Mouse (Mus musculus): ENCODE measurements around the gene Rptor. TPM values are rescaled to one million over a fixed set of nuclear protein-coding genes. Genes with fewer than 3 reads are reported as not detected.
"Not testable (repeated sequence)": the region's sequence is repeated elsewhere in the genome, so short reads cannot be mapped to it uniquely, and the experiment has no call there.

Gene Rptor
- total RNA-seq, 2 experiments from 2014 or later = 64.2 to 70.0 TPM

DNA sequence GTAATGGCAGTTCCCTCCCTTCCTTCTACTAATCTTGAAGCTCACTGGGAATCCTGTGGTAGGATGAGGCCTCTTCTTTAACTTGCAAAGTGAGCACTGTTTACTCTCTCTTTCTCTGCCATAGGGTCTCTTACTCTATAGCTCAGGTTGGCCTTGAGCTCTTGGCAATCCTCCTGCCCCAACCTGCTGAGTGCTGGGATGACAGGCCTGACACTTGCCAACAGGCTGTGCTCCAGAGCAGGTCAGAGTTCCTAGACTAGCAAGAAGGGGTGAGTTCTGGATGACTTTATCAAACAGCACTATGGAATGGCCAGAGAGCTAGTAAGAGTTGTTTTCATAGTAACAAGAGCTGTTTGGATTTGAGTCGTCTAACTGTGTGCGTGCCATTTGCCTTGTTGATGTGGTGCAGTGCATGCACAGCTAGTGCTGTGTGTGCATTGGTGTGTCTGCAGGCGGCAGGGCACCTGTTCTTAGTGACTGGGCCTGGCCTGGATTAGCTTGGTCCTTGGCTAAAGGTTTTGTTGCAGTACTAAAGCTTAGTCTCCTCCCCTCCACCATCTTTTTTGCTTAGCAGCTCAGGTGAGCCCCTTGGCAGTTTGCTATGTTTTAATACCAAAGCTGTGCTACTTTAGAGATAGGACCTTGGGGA is 28.6 kb downstream of the Rptor start:
- no peak for TF ChIP-seq CTCF (IDR thresholded peaks at IDR 0.05)
- no peak for DNase-seq (ENCODE audit: extremely low spot score in 1 of 2, low spot score in 2 of 2)
- no peak overlapping the region for H3K4me3 ChIP-seq
- no peak overlapping the region for H3K27ac ChIP-seq
- intact Hi-C loops (cut with DNase I) = no loop called here

DNA sequence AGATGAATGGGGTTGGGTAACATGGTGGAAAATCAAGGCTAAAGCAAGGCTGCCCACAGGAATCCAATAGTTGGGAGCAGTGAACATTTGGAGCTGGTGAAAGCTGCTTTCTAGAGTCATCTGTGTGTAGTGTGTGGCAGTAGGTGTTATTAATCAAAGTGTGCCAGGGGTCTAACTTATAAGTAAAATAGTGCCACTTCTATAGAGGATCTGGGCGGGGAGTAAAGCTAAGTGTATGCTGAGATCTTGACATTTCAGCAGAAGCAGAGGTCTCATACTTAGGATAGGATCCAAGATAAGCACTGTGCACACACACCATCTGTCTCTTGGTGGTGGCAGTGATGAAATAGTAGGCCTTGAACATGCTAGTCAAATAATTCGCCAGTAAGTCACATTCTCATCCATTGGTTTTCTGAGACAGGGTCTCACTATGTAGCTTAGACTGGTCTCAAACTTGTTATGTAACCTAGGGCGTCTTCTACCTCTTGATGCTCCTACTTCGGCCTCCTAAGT is 33.7 kb downstream of the Rptor start:
- no peak for DNase-seq (ENCODE audit: extremely low spot score in 1 of 2, low spot score in 2 of 2)
- H3K27ac ChIP-seq = no peak overlapping the region
- no peak overlapping the region for H3K4me3 ChIP-seq
- intact Hi-C loops (cut with DNase I) = no loop called here
- TF ChIP-seq CTCF (IDR thresholded peaks at IDR 0.05) = no peak

DNA sequence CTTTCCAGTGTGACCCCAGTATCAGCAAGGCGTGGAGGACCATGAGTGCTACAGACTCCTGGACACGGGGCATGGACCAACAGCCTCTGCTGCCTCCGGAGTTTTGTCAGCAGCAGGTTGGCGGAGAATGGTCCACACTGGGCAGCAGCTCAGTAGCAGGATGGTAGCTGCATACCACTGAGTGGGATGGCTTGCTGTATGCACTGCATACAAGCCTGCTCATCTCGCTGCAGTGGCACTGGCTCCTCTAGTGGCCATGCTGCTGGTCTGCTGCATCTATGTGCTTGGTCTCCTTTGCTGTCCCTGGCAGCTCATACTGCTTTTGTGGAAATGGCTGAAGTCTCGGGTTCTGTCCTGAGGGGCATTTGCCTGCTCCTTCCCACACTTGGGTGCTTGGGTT is 34.8 kb downstream of the Rptor start:
- intact Hi-C loops (cut with DNase I) = no loop called here
- no peak for DNase-seq (ENCODE audit: extremely low spot score in 1 of 2, low spot score in 2 of 2)
- H3K4me3 ChIP-seq = no peak overlapping the region
- no peak overlapping the region for H3K27ac ChIP-seq
- TF ChIP-seq CTCF (IDR thresholded peaks at IDR 0.05) = peak; percentile 45

DNA sequence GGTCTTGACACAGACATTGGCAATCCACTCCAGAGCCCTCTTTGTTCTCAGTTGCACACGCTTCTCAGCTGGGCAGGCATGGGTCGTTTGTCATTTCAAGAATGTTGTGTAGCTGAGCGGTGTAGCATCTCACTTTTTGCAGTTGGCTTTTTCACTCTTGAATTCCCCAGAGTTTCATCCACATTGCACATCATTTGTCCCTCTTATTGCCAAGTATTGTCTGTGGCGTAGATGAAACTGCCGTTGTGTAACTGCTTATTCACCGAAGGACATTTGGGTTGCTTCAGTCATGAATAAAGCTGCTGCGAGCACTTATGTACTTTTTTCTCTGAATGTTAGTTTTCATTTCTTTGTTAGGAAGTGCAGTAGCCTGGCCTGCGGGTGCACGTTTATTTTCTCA is 37.8 kb downstream of the Rptor start:
- no peak for TF ChIP-seq CTCF (IDR thresholded peaks at IDR 0.05)
- Histone ChIP-seq H3K27ac (no peak overlapping the region), H3K4me3 (no peak overlapping the region)
- DNase-seq (ENCODE audit: extremely low spot score in 1 of 2, low spot score in 2 of 2) = no peak
- intact Hi-C loops (cut with DNase I) = no loop called here

DNA sequence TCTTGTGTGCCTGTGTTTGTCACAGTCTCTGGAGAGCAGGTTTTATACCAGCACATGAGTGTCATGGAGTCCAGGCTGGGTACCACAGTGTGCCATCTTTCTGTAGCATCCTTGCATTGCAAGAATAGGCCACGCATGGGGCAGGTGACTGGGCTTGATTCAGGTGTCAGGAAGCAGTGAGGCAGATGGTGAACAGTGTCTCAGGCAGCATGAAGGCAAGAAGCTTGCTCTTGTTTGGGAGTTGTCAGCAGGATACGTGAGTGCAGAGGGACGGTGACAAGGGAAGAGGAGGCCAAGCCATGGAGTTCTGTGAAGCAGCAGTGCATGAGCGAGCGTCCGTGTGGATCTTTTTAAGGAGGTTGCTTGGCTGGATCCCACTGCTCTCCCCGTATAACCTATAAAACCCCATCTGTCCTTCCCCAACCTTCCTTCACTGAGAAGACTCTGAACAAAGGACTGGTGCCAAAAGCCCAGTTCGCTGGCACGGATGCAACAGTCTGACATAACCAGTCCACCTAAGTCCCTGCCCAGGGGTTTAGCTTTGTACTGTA is 39.2 kb downstream of the Rptor start:
- no peak for TF ChIP-seq CTCF (IDR thresholded peaks at IDR 0.05)
- DNase-seq (ENCODE audit: extremely low spot score in 1 of 2, low spot score in 2 of 2) = no peak
- Histone ChIP-seq H3K27ac (no peak overlapping the region), H3K4me3 (no peak overlapping the region)
- intact Hi-C loops (cut with DNase I) = no loop called here

DNA sequence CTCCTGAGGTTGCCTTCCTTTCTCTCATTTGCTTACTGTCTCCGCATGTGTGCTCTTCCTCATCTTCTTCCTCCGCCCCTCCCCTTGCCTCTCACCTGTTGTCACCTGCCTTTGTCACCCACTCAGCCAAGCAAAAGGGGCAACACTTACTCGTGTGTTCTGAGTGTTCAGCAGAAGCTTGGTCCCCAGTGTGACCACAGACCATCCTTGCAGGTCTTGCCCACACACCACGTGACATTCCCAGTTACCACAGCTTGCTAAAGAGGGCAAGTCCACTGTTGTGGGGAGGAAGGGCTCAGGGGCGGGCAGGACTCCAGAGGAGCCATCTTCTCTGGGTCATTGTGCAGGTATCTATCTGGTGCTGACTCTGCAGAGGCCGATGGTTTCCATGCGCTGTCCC is 40.6 kb downstream of the Rptor start:
- no peak overlapping the region for H3K27ac ChIP-seq
- no peak overlapping the region for H3K4me3 ChIP-seq
- DNase-seq (ENCODE audit: extremely low spot score in 1 of 2, low spot score in 2 of 2) = no peak
- no peak for TF ChIP-seq CTCF (IDR thresholded peaks at IDR 0.05)
- intact Hi-C loops (cut with DNase I) = no loop called here

DNA sequence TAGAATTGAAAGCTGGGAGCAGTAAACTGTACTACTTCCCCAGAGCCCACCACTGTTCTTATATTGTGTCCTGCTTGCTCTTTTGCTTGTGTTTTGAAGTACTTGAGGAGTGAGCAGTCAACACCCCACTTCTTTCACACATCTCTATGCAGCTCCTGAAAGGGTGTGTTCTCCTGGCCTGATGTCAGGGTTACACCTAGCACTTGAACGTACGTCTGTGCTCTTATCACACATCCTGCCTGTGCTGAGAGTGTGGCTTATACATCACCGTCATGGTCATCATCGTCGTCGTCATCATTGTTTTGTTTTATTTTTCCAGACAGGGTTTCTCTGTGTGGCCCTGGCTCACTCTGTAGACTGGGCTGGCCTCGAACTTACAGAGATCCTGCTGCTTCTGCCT is 41.4 kb downstream of the Rptor start:
- no peak for DNase-seq (ENCODE audit: extremely low spot score in 1 of 2, low spot score in 2 of 2)
- Histone ChIP-seq H3K4me3 (no peak overlapping the region), H3K27ac (no peak overlapping the region)
- TF ChIP-seq CTCF (IDR thresholded peaks at IDR 0.05) = no peak
- intact Hi-C loops (cut with DNase I) = no loop called here

DNA sequence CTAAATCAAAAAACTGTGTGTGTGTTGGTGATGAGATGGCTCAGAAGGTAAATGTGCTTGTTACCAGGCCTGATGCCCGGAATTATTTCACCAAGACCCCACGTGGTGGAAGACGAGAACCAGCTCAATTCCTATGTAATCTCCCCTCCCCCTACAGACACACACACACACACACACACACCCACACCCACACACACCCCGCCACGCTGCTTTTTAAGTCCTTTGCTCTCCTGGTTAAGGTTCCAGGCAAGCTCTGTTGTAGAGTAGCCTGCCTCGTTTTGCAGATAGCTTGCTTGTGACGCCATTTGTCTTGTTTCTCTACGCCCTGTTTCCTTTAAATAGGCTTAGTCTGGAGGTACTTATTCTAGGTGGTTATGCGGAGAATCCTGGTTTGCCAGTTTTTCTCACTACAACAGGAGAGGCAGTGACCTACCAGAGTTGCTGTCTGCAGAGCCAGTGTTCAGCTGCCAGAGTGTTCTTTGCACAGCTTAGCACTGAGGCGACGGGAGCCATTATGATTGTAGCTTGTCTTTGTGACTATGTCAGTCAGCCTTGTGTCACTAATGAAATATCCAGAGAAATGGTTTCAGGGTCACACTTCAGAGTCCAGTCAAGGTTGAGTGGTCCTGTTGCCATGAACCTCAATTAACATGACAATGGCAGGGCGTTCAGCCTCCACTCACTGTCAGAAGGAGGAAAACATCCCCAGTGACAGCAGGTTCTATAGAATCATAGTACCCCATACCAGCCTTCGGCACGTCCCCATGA is 42.1 kb downstream of the Rptor start:
- no peak for TF ChIP-seq CTCF (IDR thresholded peaks at IDR 0.05)

DNA sequence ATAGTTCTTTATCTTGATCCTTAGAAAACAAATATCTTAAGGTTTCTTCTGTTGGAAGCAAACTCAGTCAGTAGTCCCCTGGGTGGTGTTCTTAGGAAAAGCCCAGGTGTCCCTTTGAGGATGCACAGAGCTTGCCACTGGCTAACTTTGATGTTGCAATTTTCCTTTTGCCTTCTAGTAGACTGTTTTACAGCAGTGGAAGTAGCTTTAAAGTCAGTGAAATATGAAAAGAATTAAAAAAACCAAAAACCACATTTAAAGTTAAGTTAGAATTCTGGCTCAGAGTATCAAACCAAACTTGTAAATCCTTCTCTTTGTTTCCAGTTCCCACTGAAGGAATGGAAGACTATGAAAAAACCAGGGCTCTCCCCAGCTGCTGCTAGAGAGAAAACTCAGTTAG is 47.8 kb downstream of the Rptor start:
- Histone ChIP-seq H3K4me3 (no peak overlapping the region), H3K27ac (no peak overlapping the region)
- TF ChIP-seq CTCF (IDR thresholded peaks at IDR 0.05) = no peak
- DNase-seq (ENCODE audit: extremely low spot score in 1 of 2, low spot score in 2 of 2) = no peak
- intact Hi-C loops (cut with DNase I) = no loop called here

More for the DNA sequence above, 42.1 kb downstream of the Rptor start:
- DNase-seq (ENCODE audit: extremely low spot score in 1 of 2, low spot score in 2 of 2) = no peak
- no peak overlapping the region for H3K4me3 ChIP-seq
- H3K27ac ChIP-seq = no peak overlapping the region
- intact Hi-C loops (cut with DNase I) = no loop called here

DNA sequence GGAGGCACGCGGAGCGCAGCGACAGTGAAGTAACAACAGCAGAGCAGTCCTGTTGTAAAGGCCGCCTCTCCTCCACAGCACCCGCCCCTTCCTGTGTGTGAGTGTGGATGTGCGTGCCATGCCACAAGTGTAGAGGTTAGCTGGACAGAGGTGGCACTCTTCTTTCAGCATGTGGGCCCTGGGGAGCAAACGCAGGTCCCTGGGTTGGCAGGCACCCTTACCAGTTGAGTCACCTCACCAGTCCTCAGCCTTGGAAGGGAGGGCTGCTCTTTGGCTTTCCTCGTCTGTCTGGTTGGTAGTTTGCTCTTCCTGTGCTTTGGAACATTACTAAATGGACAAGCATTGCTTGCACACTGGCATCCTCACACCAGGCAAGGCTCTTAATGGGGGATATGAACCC is 50.6 kb downstream of the Rptor start:
- no peak for DNase-seq (ENCODE audit: extremely low spot score in 1 of 2, low spot score in 2 of 2)
- Histone ChIP-seq H3K4me3 (no peak overlapping the region), H3K27ac (no peak overlapping the region)
- TF ChIP-seq CTCF (IDR thresholded peaks at IDR 0.05) = no peak
- intact Hi-C loops (cut with DNase I) = no loop called here

DNA sequence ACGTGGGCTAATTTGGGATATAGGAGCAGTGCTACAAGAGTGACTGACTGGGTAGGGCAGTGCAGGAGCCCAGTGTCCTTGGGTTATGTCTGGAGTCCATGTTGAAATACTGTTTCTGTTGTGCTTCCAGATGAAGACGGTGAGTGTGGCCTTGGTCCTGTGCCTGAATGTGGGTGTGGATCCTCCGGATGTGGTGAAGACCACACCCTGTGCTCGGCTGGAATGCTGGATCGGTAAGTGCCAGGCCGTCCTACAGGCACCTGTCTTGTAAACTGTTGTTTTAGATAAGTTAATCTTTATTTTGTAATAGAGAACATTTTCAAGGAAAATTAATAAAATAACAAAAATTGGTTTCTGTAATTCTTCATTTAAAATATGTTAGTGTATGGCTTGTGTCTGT is 54.8 kb downstream of the Rptor start:
- H3K4me3 ChIP-seq = no peak overlapping the region
- no peak overlapping the region for H3K27ac ChIP-seq
- intact Hi-C loops (cut with DNase I) = no loop called here
- DNase-seq (ENCODE audit: extremely low spot score in 1 of 2, low spot score in 2 of 2) = no peak
- TF ChIP-seq CTCF (IDR thresholded peaks at IDR 0.05) = no peak

DNA sequence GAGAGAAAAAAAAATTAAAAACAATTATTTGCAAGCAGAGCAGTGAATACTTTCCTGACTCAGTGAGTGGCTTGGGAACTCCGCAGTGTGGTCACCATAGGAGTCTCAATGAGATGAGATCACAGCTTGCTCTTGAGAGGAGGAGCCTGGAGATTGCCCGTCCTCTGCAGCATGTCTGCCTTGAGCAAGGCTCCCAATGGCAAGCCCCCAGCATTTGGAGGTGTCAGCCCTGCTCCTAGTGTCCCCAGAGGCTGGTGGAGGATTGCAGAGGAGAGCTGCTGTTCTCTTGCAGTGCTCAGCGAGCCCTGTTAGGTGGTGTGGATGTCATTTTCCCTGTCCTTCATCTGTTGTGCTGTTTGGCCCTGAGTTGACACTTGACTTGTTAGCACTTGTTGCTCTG is 56.6 kb downstream of the Rptor start:
- Histone ChIP-seq H3K27ac (no peak overlapping the region), H3K4me3 (no peak overlapping the region)
- intact Hi-C loops (cut with DNase I) = no loop called here
- no peak for TF ChIP-seq CTCF (IDR thresholded peaks at IDR 0.05)
- DNase-seq (ENCODE audit: extremely low spot score in 1 of 2, low spot score in 2 of 2) = no peak

DNA sequence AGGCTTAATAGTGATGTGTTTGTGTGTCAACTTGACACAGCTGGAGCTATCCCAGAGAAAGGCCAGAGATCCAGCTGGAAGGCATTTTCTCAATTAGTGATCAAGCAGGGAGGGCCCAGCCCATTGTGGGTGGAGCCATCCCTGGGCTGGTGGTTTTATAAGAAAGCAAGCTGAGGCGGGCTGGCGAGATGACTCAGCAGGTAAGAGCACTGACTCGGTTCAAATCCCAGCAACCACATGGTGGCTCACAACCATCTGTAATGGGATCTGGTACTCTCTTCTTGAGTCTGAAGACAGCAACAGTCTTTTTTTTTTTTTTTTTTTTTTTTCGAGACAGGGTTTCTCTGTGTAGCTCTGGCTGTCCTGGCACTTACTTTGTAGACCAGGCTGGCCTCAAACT is 58.8 kb downstream of the Rptor start:
- intact Hi-C loops (cut with DNase I) = not testable (repeated sequence)

More for the DNA sequence above, 58.8 kb downstream of the Rptor start:
- not testable (repeated sequence) for H3K4me3 ChIP-seq; H3K27ac ChIP-seq; DNase-seq (ENCODE audit: extremely low spot score in 1 of 2, low spot score in 2 of 2)
